Mouse (Mus musculus): ENCODE results near the gene Kmt2b.

GRCm38 (mm10) chr7:30635752-30636151 is 47.2 kb upstream of the Kmt2b start, which contains the start of gene Etv2:
- TF ChIP-seq USF1 (IDR thresholded peaks at IDR 0.05; ENCODE audit: low read depth) (no peak), POLR2A (IDR thresholded peaks at IDR 0.05; ENCODE audit: insufficient read length, low read depth) (no peak), CEBPB (IDR thresholded peaks at IDR 0.05; ENCODE audit: insufficient read depth, poor library complexity, severe bottlenecking) (no peak), TCF12 (IDR thresholded peaks at IDR 0.05; ENCODE audit: insufficient read depth, poor library complexity, severe bottlenecking) (no peak), E2F4 (IDR thresholded peaks at IDR 0.05; ENCODE audit: insufficient read depth) (no peak), MYOG (IDR thresholded peaks at IDR 0.05; ENCODE audit: control insufficient read depth in 1 of 3, insufficient read depth in 1 of 3, insufficient read length in 2 of 3, low read depth in 2 of 3) (no peak), MAX (IDR thresholded peaks at IDR 0.05; ENCODE audit: low read depth) (no peak), TCF3 (IDR thresholded peaks at IDR 0.05; ENCODE audit: insufficient read length, low read depth) (no peak), POLR2AphosphoS2 (IDR thresholded peaks at IDR 0.05; ENCODE audit: insufficient read length, low read depth) (no peak), SRF (IDR thresholded peaks at IDR 0.05; ENCODE audit: control insufficient read depth, insufficient read length, low read depth) (no peak), MYOD1 (IDR thresholded peaks at IDR 0.05; ENCODE audit: control insufficient read depth in 1 of 3, insufficient read length in 2 of 3, low read depth in 2 of 3) (no peak), REST (IDR thresholded peaks at IDR 0.05; ENCODE audit: insufficient read depth, insufficient read length) (no peak)
